Mouse (Mus musculus) CH12.LX (cell line): Measurements from ENCODE around the gene Cdk2. TPM values are rescaled to one million over a fixed set of nuclear protein-coding genes. Genes with fewer than 3 reads are reported as not detected.
A peak's percentile ranks its signal among the peaks of the same experiment; 100 is the strongest.

ENCODE experiments used
- DNase-seq: peaks from one replicate; pipeline ENCODE4 v3.0.0-alpha.2; 2013; ENCODE audit errors: extremely low read depth
- H3K27ac ChIP-seq: 2 replicates; pipeline ENCODE4 v1.5.1; 2012; ENCODE audit warnings: low read depth, mild to moderate bottlenecking, control low read depth, moderate library complexity; ENCODE audit not compliant: insufficient read depth
- H3K27me3 ChIP-seq: replicated peaks from 2 replicates; pipeline ENCODE3; 2012; ENCODE audit warnings: inconsistent platforms
- H3K36me3 ChIP-seq, 2 experiments: replicated peaks in 1 of 2; 2 replicates each; pipeline versions ENCODE3 to v1.6.1; 2012; ENCODE audit warnings: inconsistent platforms in 1 of 2, low read length in 1 of 2, mild to moderate bottlenecking in 1 of 2, mixed read lengths in 1 of 2, moderate library complexity in 1 of 2; ENCODE audit not compliant: control insufficient read depth in 1 of 2, insufficient read depth in 1 of 2
- H3K4me1 ChIP-seq, 2 experiments: 2 replicates each; pipeline ENCODE4 v1.6.1; 2012; ENCODE audit warnings: inconsistent platforms in 1 of 2, moderate library complexity in 1 of 2; ENCODE audit not compliant: insufficient read depth in 2 of 2, control insufficient read depth in 1 of 2
- H3K4me2 ChIP-seq: 2 replicates; pipeline ENCODE4 v1.6.1; 2012; ENCODE audit warnings: low read depth, mild to moderate bottlenecking, control low read depth; ENCODE audit not compliant: poor library complexity, insufficient read depth, severe bottlenecking
- H3K4me3 ChIP-seq, 3 experiments: fragments of 150-350 bp in 1 of 3; sonication (generic) in 1 of 3; replicated peaks in 1 of 3; 2 replicates each; pipeline versions ENCODE3 to v1.5.1; 2011 to 2012; ENCODE audit warnings: low read depth in 2 of 3, low read length in 2 of 3, mild to moderate bottlenecking in 2 of 3, moderate library complexity in 2 of 3, control low read depth in 1 of 3, improper control_type of control experiment in 1 of 3, inconsistent platforms in 1 of 3, mixed read lengths in 1 of 3; ENCODE audit not compliant: poor library complexity in 1 of 3
- H3K79me2 ChIP-seq: replicated peaks from 2 replicates; pipeline ENCODE4 v1.6.1; 2012; ENCODE audit warnings: mild to moderate bottlenecking, moderate library complexity; ENCODE audit not compliant: control insufficient read depth, poor library complexity, insufficient read depth, severe bottlenecking; ENCODE audit errors: extremely low read depth
- H3K9ac ChIP-seq: 2 replicates; pipeline ENCODE4 v1.6.1; 2012; ENCODE audit warnings: low read depth, mild to moderate bottlenecking, control low read depth, moderate library complexity; ENCODE audit not compliant: insufficient read depth
- H3K9me3 ChIP-seq: replicated peaks from 2 replicates; pipeline ENCODE3; 2012; ENCODE audit warnings: low read length, inconsistent platforms, mixed read lengths
- CTCF ChIP-seq, 2 experiments: IDR thresholded peaks in 1 of 2; conservative IDR thresholded peaks in 1 of 2; 2 replicates each; pipeline ENCODE4 v1.5.1; 2011 to 2012; ENCODE audit warnings: low read depth in 2 of 2, low read length in 2 of 2, improper control_type of control experiment in 1 of 2, inconsistent platforms in 1 of 2, mild to moderate bottlenecking in 1 of 2, moderate library complexity in 1 of 2
- E2F4 ChIP-seq: IDR thresholded peaks from 2 replicates; pipeline ENCODE4 v1.6.1; 2011; ENCODE audit warnings: low read depth, low read length, improper control_type of control experiment; ENCODE audit not compliant: insufficient replicate concordance
- ELF1 ChIP-seq: IDR thresholded peaks from 2 replicates; pipeline ENCODE4 v1.6.1; 2014; ENCODE audit warnings: low read depth, mild to moderate bottlenecking, inconsistent platforms, low read length, improper control_type of control experiment
- GABPA ChIP-seq: IDR thresholded peaks from 2 replicates; pipeline ENCODE4 v1.6.1; 2012; ENCODE audit warnings: low read depth, low read length, improper control_type of control experiment, inconsistent platforms; ENCODE audit not compliant: insufficient replicate concordance
- HCFC1 ChIP-seq: IDR thresholded peaks from 2 replicates; pipeline ENCODE4 v1.6.1; 2012; ENCODE audit warnings: low read depth, mild to moderate bottlenecking, inconsistent platforms, low read length, improper control_type of control experiment
- KAT2A ChIP-seq: IDR thresholded peaks from 2 replicates; pipeline ENCODE4 v1.6.1; 2012; ENCODE audit warnings: low read length, improper control_type of control experiment, inconsistent platforms; ENCODE audit not compliant: insufficient replicate concordance
- MAX ChIP-seq: IDR thresholded peaks from 2 replicates; pipeline ENCODE4 v1.6.1; 2011; ENCODE audit warnings: low read length, improper control_type of control experiment
- MEF2A ChIP-seq: IDR thresholded peaks from 2 replicates; pipeline ENCODE4 v1.6.1; 2014; ENCODE audit warnings: low read depth, mild to moderate bottlenecking, inconsistent platforms, low read length, improper control_type of control experiment, borderline replicate concordance
- MXI1 ChIP-seq: IDR thresholded peaks from 2 replicates; pipeline ENCODE4 v1.6.1; 2011; ENCODE audit warnings: mild to moderate bottlenecking, low read depth, low read length, improper control_type of control experiment
- MYC ChIP-seq: IDR thresholded peaks from 2 replicates; pipeline ENCODE4 v1.6.1; 2011; ENCODE audit warnings: low read depth, mild to moderate bottlenecking, improper control_type of control experiment, low read length
- NELFE ChIP-seq: IDR thresholded peaks from 2 replicates; pipeline ENCODE4 v1.6.1; 2011; ENCODE audit warnings: low read depth, low read length, improper control_type of control experiment
- NRF1 ChIP-seq: IDR thresholded peaks from 2 replicates; pipeline ENCODE4 v1.6.1; 2014; ENCODE audit warnings: low read depth, mild to moderate bottlenecking, inconsistent platforms, low read length, improper control_type of control experiment, moderate library complexity
- PAX5 ChIP-seq: IDR thresholded peaks from 2 replicates; pipeline ENCODE4 v1.6.1; 2012; ENCODE audit warnings: low read length, inconsistent platforms, mixed read lengths
- POLR2AphosphoS2 ChIP-seq: IDR thresholded peaks from 2 replicates; pipeline ENCODE4 v1.6.1; 2011; ENCODE audit warnings: low read depth, low read length, improper control_type of control experiment
- RCOR1 ChIP-seq: conservative IDR thresholded peaks from 2 replicates; pipeline ENCODE4 v1.6.1; 2012; ENCODE audit warnings: low read depth, mild to moderate bottlenecking, inconsistent platforms, low read length, improper control_type of control experiment
- SIN3A ChIP-seq: IDR thresholded peaks from 2 replicates; pipeline ENCODE4 v1.6.1; 2012; ENCODE audit warnings: low read length, improper control_type of control experiment, inconsistent platforms
- TCF12 ChIP-seq: IDR thresholded peaks from 2 replicates; pipeline ENCODE4 v1.6.1; 2014; ENCODE audit warnings: low read depth, mild to moderate bottlenecking, inconsistent platforms, low read length, improper control_type of control experiment
- UBTF ChIP-seq: IDR thresholded peaks from 2 replicates; pipeline ENCODE4 v1.6.1; 2012; ENCODE audit warnings: low read depth, mild to moderate bottlenecking, inconsistent platforms, low read length, improper control_type of control experiment, moderate library complexity
- ZC3H11A ChIP-seq: IDR thresholded peaks from 2 replicates; pipeline ENCODE4 v1.6.1; 2012; ENCODE audit warnings: low read depth, mild to moderate bottlenecking, inconsistent platforms, low read length, improper control_type of control experiment
- ZKSCAN1 ChIP-seq: IDR thresholded peaks from 2 replicates; pipeline ENCODE4 v1.6.1; 2012; ENCODE audit warnings: low read depth, inconsistent platforms, low read length, improper control_type of control experiment, borderline replicate concordance
- ZNF384 ChIP-seq: IDR thresholded peaks from 2 replicates; pipeline ENCODE4 v1.6.1; 2012; ENCODE audit warnings: low read depth, low read length, improper control_type of control experiment, inconsistent platforms
- dilution Hi-C: fragments of 300-500 bp; cut with MboI; formaldehyde crosslinking; loops from 2 replicates; pipeline ENCODE4 v1.14.3; 2020; ENCODE audit warnings: low sequenced_read_pairs; ENCODE audit not compliant: extremely low pct_unique_long_range_greater_than_20kb, extremely low pct_ligation_motif_present
- in situ Hi-C: fragments of 300-500 bp; cut with MboI; formaldehyde crosslinking; loops from 3 replicates; pipeline ENCODE4 v1.14.3; 2019; ENCODE audit warnings: low sequenced_read_pairs, low pct_ligation_motif_present, low pct_unique_long_range_greater_than_20kb, mixed read lengths
- polyA plus RNA-seq: library from polyadenylated mRNA; unstranded; fragments of >175 nt; gene quantifications from 2 replicates; pipeline ENCODE4 v1.2.1, GENCODE M21; 2012; ENCODE audit warnings: low read depth; ENCODE audit not compliant: insufficient read length
- total RNA-seq, 2 experiments: library from RNA; depleted of rRNA; stranded (reverse); fragments of 300-350 nt in 1 of 2; fragments of >200 nt in 1 of 2; gene quantifications; 2 replicates each; pipeline ENCODE4 v1.2.3; 2012 to 2014

Gene Cdk2
- total and polyA plus RNA-seq, 3 experiments: 38.9 to 89.2 (median 79.3) TPM

GRCm38 (mm10) chr10:128663441-128664220 is 41.2 kb downstream of the Cdk2 start:
- Histone ChIP-seq H3K79me2 (no peaks in the 10 kb centered on the region), H3K9ac (no peak overlapping the region)
- TF ChIP-seq CTCF (conservative IDR thresholded peaks at IDR 0.05 in 1 of 2, IDR thresholded peaks at IDR 0.05 in 1 of 2; ENCODE audit: low read depth in 2 of 2, low read length in 2 of 2) (peak in 1 of 2 experiments; percentile 28; a peak in 2 of 4 replicates), POLR2AphosphoS2 (no peak)
- TF ChIP-seq, all 38 proteins: peak for 1
- Histone ChIP-seq H3K4me3 (no peak overlapping the region), H3K27ac (no peak overlapping the region), H3K27me3 (peaks cover 2% of the 10 kb centered on the region), H3K4me1 (peaks cover 3 to 11% of the 10 kb centered on the region in 2 experiments; a peak in 2 of 4 replicates), H3K36me3 (no peaks in the 10 kb centered on the region), H3K4me2 (no peak overlapping the region), H3K9me3 (no peaks in the 10 kb centered on the region)
- dilution Hi-C loops (no loop called here), in situ Hi-C loops (no loop called here)
- no peak for DNase-seq

- dilution Hi-C loops (no loop called here), in situ Hi-C loops (no loop called here)
- peaks cover 2% of the 10 kb centered on the region for H3K27me3 ChIP-seq
- no peak overlapping the region for H3K27ac ChIP-seq
- no peak overlapping the region for H3K4me3 ChIP-seq
- peaks cover 3 to 6% of the 10 kb centered on the region in 2 experiments; a peak in 2 of 4 replicates for H3K4me1 ChIP-seq
- no peak overlapping the region for H3K9ac ChIP-seq
- DNase-seq: no peak
- TF ChIP-seq NRF1 (no peak), NELFE (no peak), ZKSCAN1 (no peak), RCOR1 (no peak), MYC (no peak), SIN3A (no peak), MEF2A (no peak), ELF1 (no peak), GABPA (no peak), HCFC1 (no peak), PAX5 (no peak), ZNF384 (no peak), ZC3H11A (no peak), MAX (no peak), MXI1 (no peak), UBTF (no peak), KAT2A (no peak), E2F4 (no peak), TCF12 (no peak)
- H3K79me2 ChIP-seq: no peaks in the 10 kb centered on the region
- no peak overlapping the region for H3K4me2 ChIP-seq
- no peaks in the 10 kb centered on the region for H3K36me3 ChIP-seq
- H3K9me3 ChIP-seq: no peaks in the 10 kb centered on the region
These were observed 42.4 kb downstream of the Cdk2 start for GRCm38 (mm10) chr10:128662465-128662864.
